Mouse (Mus musculus) lung, adult 2 months (tissue): Measurements from ENCODE around the gene Slco3a1.

Experiments
- CTCF ChIP-seq: fragments of 200-500 bp; IDR thresholded peaks from 2 replicates; pipeline ENCODE4 v1.5.1; 2011; ENCODE audit warnings: mild to moderate bottlenecking, low read length, control low read depth; ENCODE audit not compliant: insufficient read depth
- POLR2A ChIP-seq: fragments of 200-500 bp; IDR thresholded peaks from 2 replicates; pipeline ENCODE4 v1.6.1; 2011; ENCODE audit warnings: low read depth, mild to moderate bottlenecking, control low read depth, low read length, borderline replicate concordance; ENCODE audit errors: extremely low read depth

GRCm38 (mm10) chr7:74427135-74427534, 127.4 kb downstream of the Slco3a1 start:
- no peak for TF ChIP-seq CTCF
- TF ChIP-seq POLR2A, result no peak
